21 mouse cellular contexts compared by ENCODE assay signal in the genomic region with DNA sequence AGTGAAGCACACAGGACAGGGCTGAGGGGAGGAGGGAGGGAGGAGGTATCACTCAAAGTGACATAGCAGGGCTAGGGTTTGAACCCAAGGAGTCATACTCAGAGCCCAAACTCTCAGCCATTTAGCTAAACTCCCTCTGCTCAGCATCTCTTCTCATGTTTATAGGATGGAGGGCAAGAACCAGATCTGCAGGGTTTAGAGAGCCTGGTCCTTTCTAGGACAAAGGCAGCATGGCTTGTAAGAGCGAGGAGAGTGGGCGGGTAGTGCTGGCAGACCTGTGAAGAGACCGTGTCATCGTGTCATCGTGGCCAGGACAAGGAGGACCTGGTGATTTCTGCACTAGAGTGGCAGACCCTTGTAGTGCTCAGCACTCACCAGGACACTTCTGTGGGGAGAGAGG.
"Had no signal": no experiment of that assay in that cellular context is flagged by ENCODE, and none has a peak within 500 bp of the region (broad histone marks: within the 10 kb centered on the region; RNA-seq: fewer than 3 reads in every experiment).

No protein-coding gene starts in this region.

- H3K4me2 ChIP-seq: lung, embryonic 15.5 days; midbrain, embryonic 11.5 days; midbrain, embryonic 13.5 days; midbrain, embryonic 15.5 days; neural tube, embryonic 12.5 days; stomach, embryonic 15.5 days had no signal

- H3K9me3 ChIP-seq: lung, embryonic 15.5 days; megakaryocyte, embryonic 14.5 days; midbrain, embryonic 13.5 days; midbrain, embryonic 15.5 days; neural tube, embryonic 12.5 days; stomach, embryonic 15.5 days had no signal

- H3K36me3 ChIP-seq: lung, embryonic 15.5 days; midbrain, embryonic 13.5 days; midbrain, embryonic 15.5 days; neural tube, embryonic 12.5 days; stomach, embryonic 15.5 days had no signal

- H3K4me1 ChIP-seq: lung, embryonic 15.5 days had no signal

- H3K27me3 ChIP-seq: lung, embryonic 15.5 days; megakaryocyte, embryonic 14.5 days; midbrain, embryonic 13.5 days; midbrain, embryonic 15.5 days; neural tube, embryonic 12.5 days; stomach, embryonic 15.5 days had no signal

- H3K27ac ChIP-seq: lung, embryonic 15.5 days; macrophage; midbrain, embryonic 13.5 days; midbrain, embryonic 15.5 days; neural tube, embryonic 12.5 days; stomach, embryonic 15.5 days; stomach, postnatal 0 days had no signal

- ATAC-seq: liver, postnatal 0 days; lung, postnatal 0 days; midbrain, embryonic 13.5 days; midbrain, embryonic 15.5 days had no signal

- H3K4me3 ChIP-seq: lung, embryonic 15.5 days; megakaryocyte, embryonic 14.5 days; midbrain, embryonic 13.5 days; midbrain, embryonic 15.5 days; neural tube, embryonic 12.5 days; stomach, embryonic 15.5 days had no signal

- H3K9ac ChIP-seq: liver, postnatal 0 days; lung, embryonic 15.5 days; midbrain, embryonic 13.5 days; midbrain, embryonic 15.5 days; neural tube, embryonic 12.5 days; stomach, embryonic 15.5 days had no signal

- DNase-seq: liver, postnatal 0 days; lung, adult 2 months; lung, postnatal 14 days; lung, postnatal 36 days; retina, postnatal 1 day; right cerebral cortex, adult 18-20 months; right cerebral cortex, postnatal 25 days; right cerebral cortex, postnatal 4 days; thymus, adult 2 months; thymus, postnatal 25 days; thymus, postnatal 4 days had no signal
